Mouse (Mus musculus): ENCODE measurements around the gene Ints13. TPM values are rescaled to one million over a fixed set of nuclear protein-coding genes. Genes with fewer than 3 reads are reported as not detected.

Ints13 gene
- polyA plus RNA-seq, 1 experiment from 2014 or later = 30.7 TPM

GRCm38 (mm10) chr6:146513899-146514298, 63.7 kb downstream of the Ints13 start:
- Histone ChIP-seq H3K4me3 (ENCODE audit: low read depth, low read length) (no peak overlapping the region), H3K4me2 (ENCODE audit: low read depth, low read length) (no peak overlapping the region), H3K36me3 (ENCODE audit: control insufficient read depth, insufficient read depth) (no peaks in the 10 kb centered on the region), H3K9me3 (replicated peaks; ENCODE audit: control insufficient read depth, low read length) (no peaks in the 10 kb centered on the region), H3K27ac (ENCODE audit: low read length) (no peak overlapping the region), H3K9ac (ENCODE audit: low read depth, low read length) (no peak overlapping the region), H3K4me1 (ENCODE audit: control insufficient read depth, low read depth, low read length) (no peaks in the 10 kb centered on the region), H3K27me3 (ENCODE audit: control insufficient read depth, insufficient read depth, low read depth, low read length) (no peaks in the 10 kb centered on the region)
- ATAC-seq (ENCODE audit: low read depth) = no peak
- 46% methylated on average over 5 of the region's 5 CpGs for WGBS (ENCODE audit: insufficient replicate concordance)

DNA sequence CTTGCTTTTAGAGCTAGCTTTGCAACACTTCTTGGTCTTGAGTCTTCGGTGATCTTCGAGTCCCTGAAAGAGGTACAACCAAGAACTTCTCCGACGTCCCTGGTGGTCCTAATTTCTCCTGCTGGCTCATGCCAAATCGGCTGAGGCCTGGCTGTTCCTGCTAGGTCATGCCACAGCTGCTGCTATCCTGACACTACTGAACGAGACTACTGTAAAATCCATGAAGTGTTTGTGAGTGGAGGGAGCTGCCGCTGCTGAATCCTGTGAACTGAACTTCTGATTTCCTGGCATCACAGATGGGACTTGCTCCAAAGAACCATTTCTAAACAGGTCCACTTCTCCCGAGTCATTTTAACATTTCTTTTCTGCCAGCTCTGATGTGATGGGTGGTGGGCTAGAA, 64.3 kb downstream of the Ints13 start:
- no peak overlapping the region for H3K9ac ChIP-seq (ENCODE audit: low read depth, low read length)
- no peak for ATAC-seq (ENCODE audit: low read depth)
- no peak overlapping the region for H3K27ac ChIP-seq (ENCODE audit: low read length)
- H3K4me2 ChIP-seq (ENCODE audit: low read depth, low read length) = no peak overlapping the region
- no peaks in the 10 kb centered on the region for H3K36me3 ChIP-seq (ENCODE audit: control insufficient read depth, insufficient read depth)
- WGBS (ENCODE audit: insufficient replicate concordance) = 64% methylated on average over 8 of the region's 8 CpGs
- no peaks in the 10 kb centered on the region for H3K4me1 ChIP-seq (ENCODE audit: control insufficient read depth, low read depth, low read length)
- H3K4me3 ChIP-seq (ENCODE audit: low read depth, low read length) = no peak overlapping the region
- no peaks in the 10 kb centered on the region for H3K9me3 ChIP-seq (replicated peaks; ENCODE audit: control insufficient read depth, low read length)
- no peaks in the 10 kb centered on the region for H3K27me3 ChIP-seq (ENCODE audit: control insufficient read depth, insufficient read depth, low read depth, low read length)

DNA sequence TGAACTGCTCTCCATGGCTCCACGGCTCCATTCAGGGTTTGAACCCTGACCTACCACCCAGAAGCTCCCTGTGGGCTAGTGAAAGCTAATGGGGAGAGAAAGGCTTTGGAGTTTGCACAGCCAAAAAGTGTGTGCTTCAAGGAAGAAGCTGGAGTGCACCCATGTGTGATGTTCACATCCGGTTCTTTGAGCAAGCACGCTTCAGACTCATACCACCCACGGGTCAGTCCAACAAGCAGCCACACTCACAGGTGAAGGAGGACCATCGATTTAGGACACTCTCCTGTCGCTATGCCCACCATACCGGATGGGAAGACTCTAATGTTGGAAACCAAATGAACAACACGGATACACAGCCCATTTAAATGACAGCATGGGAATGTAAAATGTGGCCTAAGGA, 66.1 kb downstream of the Ints13 start:
- Histone ChIP-seq H3K4me1 (ENCODE audit: control insufficient read depth, low read depth, low read length) (no peaks in the 10 kb centered on the region), H3K4me3 (ENCODE audit: low read depth, low read length) (no peak overlapping the region), H3K36me3 (ENCODE audit: control insufficient read depth, insufficient read depth) (no peaks in the 10 kb centered on the region), H3K4me2 (ENCODE audit: low read depth, low read length) (no peak overlapping the region), H3K27ac (ENCODE audit: low read length) (no peak overlapping the region), H3K9ac (ENCODE audit: low read depth, low read length) (no peak overlapping the region), H3K27me3 (ENCODE audit: control insufficient read depth, insufficient read depth, low read depth, low read length) (no peaks in the 10 kb centered on the region), H3K9me3 (replicated peaks; ENCODE audit: control insufficient read depth, low read length) (no peaks in the 10 kb centered on the region)
- 65% methylated on average over 8 of the region's 8 CpGs for WGBS (ENCODE audit: insufficient replicate concordance)
- ATAC-seq (ENCODE audit: low read depth) = no peak

DNA sequence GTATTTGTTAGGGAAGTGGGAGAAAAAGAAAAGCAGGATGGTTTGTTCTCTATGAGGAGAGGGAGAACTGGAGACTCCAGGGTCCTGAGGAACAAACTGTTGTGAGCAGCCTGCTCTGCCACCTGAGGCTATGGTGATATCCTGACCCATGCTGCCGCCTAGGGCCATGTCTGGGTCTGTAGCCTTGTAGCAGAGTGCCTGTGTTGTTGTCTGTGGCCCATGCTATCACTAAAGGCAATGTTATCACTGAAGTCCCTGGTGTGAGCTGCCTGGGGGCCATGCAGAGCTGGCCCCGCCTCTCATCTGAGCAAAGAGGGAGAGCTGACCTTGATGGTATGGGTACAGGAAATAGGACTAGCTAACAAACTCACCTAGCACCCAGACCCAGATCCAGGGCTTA, 67.7 kb downstream of the Ints13 start:
- no peak overlapping the region for H3K4me3 ChIP-seq (ENCODE audit: low read depth, low read length)
- no peak overlapping the region for H3K9ac ChIP-seq (ENCODE audit: low read depth, low read length)
- no peaks in the 10 kb centered on the region for H3K27me3 ChIP-seq (ENCODE audit: control insufficient read depth, insufficient read depth, low read depth, low read length)
- ATAC-seq (ENCODE audit: low read depth) = no peak
- H3K4me1 ChIP-seq (ENCODE audit: control insufficient read depth, low read depth, low read length) = no peaks in the 10 kb centered on the region
- H3K27ac ChIP-seq (ENCODE audit: low read length) = no peak overlapping the region
- WGBS (ENCODE audit: insufficient replicate concordance) = 12% methylated on average over 2 of the region's 2 CpGs
- H3K36me3 ChIP-seq (ENCODE audit: control insufficient read depth, insufficient read depth) = no peaks in the 10 kb centered on the region
- H3K4me2 ChIP-seq (ENCODE audit: low read depth, low read length) = no peak overlapping the region
- no peaks in the 10 kb centered on the region for H3K9me3 ChIP-seq (replicated peaks; ENCODE audit: control insufficient read depth, low read length)

DNA sequence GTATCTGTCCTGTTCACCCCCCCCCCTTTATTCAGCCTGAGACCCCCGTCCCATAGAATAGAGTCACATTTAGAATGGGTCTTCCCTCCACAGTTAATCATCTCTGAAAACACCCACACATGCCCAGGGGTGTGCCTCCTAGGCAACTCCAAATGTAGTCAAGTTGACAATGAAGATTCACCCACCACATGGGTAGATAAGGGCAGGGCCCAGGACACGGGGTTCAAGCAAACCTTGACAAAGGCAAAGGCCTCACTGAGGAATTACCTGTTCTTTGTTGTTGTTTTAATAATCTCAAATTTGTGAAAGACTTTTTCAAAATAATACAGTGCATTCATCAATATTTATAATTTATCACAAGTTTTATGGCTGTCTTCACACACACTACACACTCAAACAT, 73.2 kb downstream of the Ints13 start:
- Histone ChIP-seq H3K27me3 (ENCODE audit: control insufficient read depth, insufficient read depth, low read depth, low read length) (peaks cover 25% of the 10 kb centered on the region), H3K9ac (ENCODE audit: low read depth, low read length) (no peak overlapping the region), H3K4me3 (ENCODE audit: low read depth, low read length) (no peak overlapping the region), H3K4me2 (ENCODE audit: low read depth, low read length) (no peak overlapping the region), H3K27ac (ENCODE audit: low read length) (no peak overlapping the region), H3K9me3 (replicated peaks; ENCODE audit: control insufficient read depth, low read length) (no peaks in the 10 kb centered on the region), H3K4me1 (ENCODE audit: control insufficient read depth, low read depth, low read length) (no peaks in the 10 kb centered on the region; the same call in none of the 2 replicates), H3K36me3 (ENCODE audit: control insufficient read depth, insufficient read depth) (no peaks in the 10 kb centered on the region)
- WGBS (ENCODE audit: insufficient replicate concordance) = 42% methylated on average over 2 of the region's 2 CpGs
- no peak for ATAC-seq (ENCODE audit: low read depth)

GRCm38 (mm10) chr6:146502856-146503255, 74.8 kb downstream of the Ints13 start:
- no peak for ATAC-seq (ENCODE audit: low read depth)
- H3K27me3 ChIP-seq (ENCODE audit: control insufficient read depth, insufficient read depth, low read depth, low read length) = peaks cover 25% of the 10 kb centered on the region
- 40% methylated on average over 3 of the region's 3 CpGs for WGBS (ENCODE audit: insufficient replicate concordance)
- H3K4me3 ChIP-seq (ENCODE audit: low read depth, low read length) = peak overlapping the region; percentile 66
- no peaks in the 10 kb centered on the region; the same call in none of the 2 replicates for H3K4me1 ChIP-seq (ENCODE audit: control insufficient read depth, low read depth, low read length)
- H3K36me3 ChIP-seq (ENCODE audit: control insufficient read depth, insufficient read depth) = no peaks in the 10 kb centered on the region
- H3K9ac ChIP-seq (ENCODE audit: low read depth, low read length) = no peak overlapping the region
- H3K27ac ChIP-seq (ENCODE audit: low read length) = no peak overlapping the region
- H3K9me3 ChIP-seq (replicated peaks; ENCODE audit: control insufficient read depth, low read length) = no peaks in the 10 kb centered on the region
- peak overlapping the region; percentile 66 for H3K4me2 ChIP-seq (ENCODE audit: low read depth, low read length)

- peaks cover 25% of the 10 kb centered on the region for H3K27me3 ChIP-seq (ENCODE audit: control insufficient read depth, insufficient read depth, low read depth, low read length)
- peak; percentile 89 for ATAC-seq (ENCODE audit: low read depth)
- H3K27ac ChIP-seq (ENCODE audit: low read length) = peak within 1 kb of the TSS; percentile 70
- H3K4me2 ChIP-seq (ENCODE audit: low read depth, low read length) = peak within 1 kb of the TSS; percentile 66
- no peaks in the 10 kb centered on the region; the same call in none of the 2 replicates for H3K4me1 ChIP-seq (ENCODE audit: control insufficient read depth, low read depth, low read length)
- peak within 1 kb of the TSS; percentile 66 for H3K4me3 ChIP-seq (ENCODE audit: low read depth, low read length)
- H3K36me3 ChIP-seq (ENCODE audit: control insufficient read depth, insufficient read depth) = no peaks in the 10 kb centered on the region
- peak within 1 kb of the TSS; percentile 65 for H3K9ac ChIP-seq (ENCODE audit: low read depth, low read length)
- H3K9me3 ChIP-seq (replicated peaks; ENCODE audit: control insufficient read depth, low read length) = no peaks in the 10 kb centered on the region
- WGBS (ENCODE audit: insufficient replicate concordance) = 1% methylated on average over 67 of the region's 70 CpGs
Observed at GRCm38 (mm10) chr6:146501866-146502804, 75.5 kb downstream of the Ints13 start, which contains the start of gene Itpr2. TSS of gene Itpr2 (minus strand) at chr6:146502223.

DNA sequence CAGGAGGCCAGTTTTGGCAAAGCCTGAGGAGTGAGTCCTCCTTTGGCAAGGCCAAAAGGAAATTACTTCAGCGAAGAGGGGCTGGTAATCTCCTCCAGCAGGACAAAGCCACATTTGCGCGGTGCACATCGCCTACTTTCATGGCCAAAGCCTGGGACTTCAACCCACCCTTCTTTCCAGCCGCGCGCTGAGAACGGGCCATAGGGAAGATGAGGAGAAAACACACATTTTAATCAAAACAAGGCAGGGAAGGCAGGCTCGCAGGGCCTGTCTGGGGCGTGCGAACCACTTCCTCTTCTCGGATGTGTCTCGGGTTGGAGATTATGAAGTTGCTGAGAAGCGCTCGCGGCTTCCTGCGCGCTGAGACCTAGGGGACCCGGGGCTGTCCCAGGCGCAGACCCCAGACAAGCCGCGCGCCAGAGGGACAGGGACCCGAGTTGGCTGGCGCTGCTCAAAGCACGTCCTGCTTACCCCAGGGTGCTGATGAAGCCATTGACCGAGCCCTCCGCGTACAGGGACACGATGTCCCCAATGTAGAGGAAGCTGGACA, 76.2 kb downstream of the Ints13 start:
- Histone ChIP-seq H3K4me3 (ENCODE audit: low read depth, low read length) (peak overlapping the region; percentile 66), H3K9ac (ENCODE audit: low read depth, low read length) (peak overlapping the region; percentile 65), H3K4me1 (ENCODE audit: control insufficient read depth, low read depth, low read length) (no peaks in the 10 kb centered on the region; the same call in none of the 2 replicates), H3K36me3 (ENCODE audit: control insufficient read depth, insufficient read depth) (no peaks in the 10 kb centered on the region), H3K4me2 (ENCODE audit: low read depth, low read length) (peak overlapping the region; percentile 66), H3K27ac (ENCODE audit: low read length) (peak overlapping the region; percentile 70), H3K27me3 (ENCODE audit: control insufficient read depth, insufficient read depth, low read depth, low read length) (peaks cover 25% of the 10 kb centered on the region), H3K9me3 (replicated peaks; ENCODE audit: control insufficient read depth, low read length) (no peaks in the 10 kb centered on the region)
- under 1% methylated on average over 30 of the region's 30 CpGs for WGBS (ENCODE audit: insufficient replicate concordance)
- peak; percentile 39 for ATAC-seq (ENCODE audit: low read depth)

DNA sequence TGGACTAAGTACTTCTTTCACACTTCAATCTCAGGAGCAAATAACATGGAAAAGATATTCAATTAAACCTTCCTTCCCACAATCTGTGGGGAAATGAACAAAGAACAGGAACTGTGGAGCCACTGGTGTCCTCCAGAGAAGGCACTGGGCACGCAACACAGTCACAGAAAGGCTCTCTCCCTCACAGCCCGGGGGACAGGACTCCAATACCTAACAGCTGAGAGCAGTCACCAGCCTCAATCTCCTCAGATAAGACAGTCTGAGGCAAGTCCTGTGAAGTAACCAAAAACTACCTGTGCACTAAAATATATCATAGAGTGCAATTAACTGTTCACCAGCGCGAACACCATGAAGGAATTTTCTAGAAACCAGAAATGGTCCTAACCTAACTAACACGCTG, 76.9 kb downstream of the Ints13 start:
- WGBS (ENCODE audit: insufficient replicate concordance) = 51% methylated on average over 5 of the region's 5 CpGs
- peak overlapping the region; percentile 65; the same call in 1 of the 2 replicates for H3K9ac ChIP-seq (ENCODE audit: low read depth, low read length)
- peak overlapping the region; percentile 66 for H3K4me2 ChIP-seq (ENCODE audit: low read depth, low read length)
- peak overlapping the region; percentile 70 for H3K27ac ChIP-seq (ENCODE audit: low read length)
- no peaks in the 10 kb centered on the region; the same call in none of the 2 replicates for H3K4me1 ChIP-seq (ENCODE audit: control insufficient read depth, low read depth, low read length)
- H3K27me3 ChIP-seq (ENCODE audit: control insufficient read depth, insufficient read depth, low read depth, low read length) = peaks cover 25% of the 10 kb centered on the region
- no peaks in the 10 kb centered on the region for H3K9me3 ChIP-seq (replicated peaks; ENCODE audit: control insufficient read depth, low read length)
- peak overlapping the region; percentile 66 for H3K4me3 ChIP-seq (ENCODE audit: low read depth, low read length)
- H3K36me3 ChIP-seq (ENCODE audit: control insufficient read depth, insufficient read depth) = no peaks in the 10 kb centered on the region
- ATAC-seq (ENCODE audit: low read depth) = no peak
